Mouse (Mus musculus): ENCODE data around the gene C2cd5. TPM values are rescaled to one million over a fixed set of nuclear protein-coding genes. Genes with fewer than 3 reads are reported as not detected.

Gene C2cd5
- total and polyA plus RNA-seq, 3 experiments = 19.1 to 22.3 (median 19.7) TPM

- TF ChIP-seq USF1 (IDR thresholded peaks at IDR 0.05; ENCODE audit: low read depth, low read length) = no peak
- no peak for TF ChIP-seq JUND (conservative IDR thresholded peaks at IDR 0.05; ENCODE audit: low read depth, low read length)
- no peak for TF ChIP-seq ZC3H11A (IDR thresholded peaks at IDR 0.05; ENCODE audit: low read depth, low read length)
- no peak for TF ChIP-seq ETS1 (conservative IDR thresholded peaks at IDR 0.05; ENCODE audit: low read depth, low read length)
- no peak for TF ChIP-seq BHLHE40 (IDR thresholded peaks at IDR 0.05; ENCODE audit: low read depth, low read length)
- TF ChIP-seq TCF12 (IDR thresholded peaks at IDR 0.05; ENCODE audit: low read depth, low read length) = no peak
- no peak for TF ChIP-seq PAX5 (IDR thresholded peaks at IDR 0.05; ENCODE audit: low read length)
- TF ChIP-seq E2F4 (IDR thresholded peaks at IDR 0.05; ENCODE audit: insufficient replicate concordance, low read depth, low read length) = no peak
- no peak for TF ChIP-seq CHD1 (IDR thresholded peaks at IDR 0.05; ENCODE audit: low read depth, low read length)
- no peak for TF ChIP-seq POLR2A (IDR thresholded peaks at IDR 0.05; ENCODE audit: low read depth, low read length)
- no peak for TF ChIP-seq MEF2A (IDR thresholded peaks at IDR 0.05; ENCODE audit: borderline replicate concordance, low read depth, low read length)
- no peak for TF ChIP-seq CTCF (conservative IDR thresholded peaks at IDR 0.05 in 1 of 2, IDR thresholded peaks at IDR 0.05 in 1 of 2; ENCODE audit: low read depth in 2 of 2, low read length in 2 of 2)
- TF ChIP-seq MAFK (IDR thresholded peaks at IDR 0.05; ENCODE audit: insufficient replicate concordance, low read length) = no peak
- no peak for TF ChIP-seq USF2 (conservative IDR thresholded peaks at IDR 0.05; ENCODE audit: low read depth, low read length)
- TF ChIP-seq POLR2AphosphoS2 (IDR thresholded peaks at IDR 0.05; ENCODE audit: low read depth, low read length) = no peak
- no peaks in the 10 kb centered on the region for H3K27me3 ChIP-seq (replicated peaks)
- no peaks in the 10 kb centered on the region for H3K36me3 ChIP-seq (replicated peaks in 1 of 2; ENCODE audit: control insufficient read depth in 1 of 2, insufficient read depth in 1 of 2, low read length in 1 of 2)
- H3K9ac ChIP-seq (ENCODE audit: insufficient read depth, low read depth) = no peak overlapping the region
- dilution Hi-C loops (cut with MboI; ENCODE audit: extremely low pct_ligation_motif_present, extremely low pct_unique_long_range_greater_than_20kb, low sequenced_read_pairs) (no loop called here), in situ Hi-C loops (cut with MboI; ENCODE audit: low pct_ligation_motif_present, low pct_unique_long_range_greater_than_20kb, low sequenced_read_pairs) (loop anchor here (5.0 kb wide), 1 partner anchor 48 kb away; the partner anchor contains the start of gene Etnk1)
- H3K4me2 ChIP-seq (ENCODE audit: insufficient read depth, low read depth, poor library complexity, severe bottlenecking) = no peak overlapping the region
- H3K9me3 ChIP-seq (replicated peaks; ENCODE audit: low read length) = no peaks in the 10 kb centered on the region
- no peaks in the 10 kb centered on the region for H3K79me2 ChIP-seq (replicated peaks; ENCODE audit: control insufficient read depth, extremely low read depth, insufficient read depth, poor library complexity, severe bottlenecking)
- peaks cover 6 to 9% of the 10 kb centered on the region in 2 experiments for H3K4me1 ChIP-seq (ENCODE audit: control insufficient read depth in 1 of 2, insufficient read depth in 2 of 2)
- no peak for DNase-seq (ENCODE audit: extremely low read depth)
- H3K27ac ChIP-seq (ENCODE audit: insufficient read depth, low read depth) = no peak overlapping the region
- no peak overlapping the region for H3K4me3 ChIP-seq (replicated peaks in 1 of 3; ENCODE audit: low read depth in 2 of 3, low read length in 2 of 3, poor library complexity in 1 of 3)
Observed at GRCm38 (mm10) chr6:143119325-143119724, 19.4 kb upstream of the C2cd5 start.

- Histone ChIP-seq H3K9me3 (replicated peaks; ENCODE audit: low read length) (no peaks in the 10 kb centered on the region), H3K36me3 (replicated peaks in 1 of 2; ENCODE audit: control insufficient read depth in 1 of 2, insufficient read depth in 1 of 2, low read length in 1 of 2) (no peaks in the 10 kb centered on the region), H3K27me3 (replicated peaks) (no peaks in the 10 kb centered on the region), H3K9ac (ENCODE audit: insufficient read depth, low read depth) (no peak overlapping the region), H3K79me2 (replicated peaks; ENCODE audit: control insufficient read depth, extremely low read depth, insufficient read depth, poor library complexity, severe bottlenecking) (no peaks in the 10 kb centered on the region), H3K4me3 (replicated peaks in 1 of 3; ENCODE audit: low read depth in 2 of 3, low read length in 2 of 3, poor library complexity in 1 of 3) (no peak overlapping the region), H3K4me2 (ENCODE audit: insufficient read depth, low read depth, poor library complexity, severe bottlenecking) (no peak overlapping the region), H3K27ac (ENCODE audit: insufficient read depth, low read depth) (no peak overlapping the region), H3K4me1 (ENCODE audit: control insufficient read depth in 1 of 2, insufficient read depth in 2 of 2) (peaks cover 6 to 9% of the 10 kb centered on the region in 2 experiments)
- DNase-seq (ENCODE audit: extremely low read depth) = no peak
- TF ChIP-seq MAFK (IDR thresholded peaks at IDR 0.05; ENCODE audit: insufficient replicate concordance, low read length) = no peak
- TF ChIP-seq CHD1 (IDR thresholded peaks at IDR 0.05; ENCODE audit: low read depth, low read length) = no peak
- TF ChIP-seq KAT2A (IDR thresholded peaks at IDR 0.05; ENCODE audit: insufficient replicate concordance, low read length) = no peak
- TF ChIP-seq MAX (IDR thresholded peaks at IDR 0.05; ENCODE audit: low read length) = no peak
- no peak for TF ChIP-seq POLR2AphosphoS2 (IDR thresholded peaks at IDR 0.05; ENCODE audit: low read depth, low read length)
- TF ChIP-seq GABPA (IDR thresholded peaks at IDR 0.05; ENCODE audit: insufficient replicate concordance, low read depth, low read length) = no peak
- TF ChIP-seq MYC (IDR thresholded peaks at IDR 0.05; ENCODE audit: low read depth, low read length) = no peak
- no peak for TF ChIP-seq PAX5 (IDR thresholded peaks at IDR 0.05; ENCODE audit: low read length)
- no peak for TF ChIP-seq E2F4 (IDR thresholded peaks at IDR 0.05; ENCODE audit: insufficient replicate concordance, low read depth, low read length)
- TF ChIP-seq TCF12 (IDR thresholded peaks at IDR 0.05; ENCODE audit: low read depth, low read length) = no peak
- no peak for TF ChIP-seq CHD2 (IDR thresholded peaks at IDR 0.05; ENCODE audit: low read length)
- no peak for TF ChIP-seq JUND (conservative IDR thresholded peaks at IDR 0.05; ENCODE audit: low read depth, low read length)
- no peak for TF ChIP-seq CTCF (conservative IDR thresholded peaks at IDR 0.05 in 1 of 2, IDR thresholded peaks at IDR 0.05 in 1 of 2; ENCODE audit: low read depth in 2 of 2, low read length in 2 of 2)
- TF ChIP-seq UBTF (IDR thresholded peaks at IDR 0.05; ENCODE audit: low read depth, low read length) = no peak
- in situ Hi-C loops (cut with MboI; ENCODE audit: low pct_ligation_motif_present, low pct_unique_long_range_greater_than_20kb, low sequenced_read_pairs) = loop anchor here (5.0 kb wide), 1 partner anchor 51 kb away; the partner anchor contains the start of gene Etnk1
- dilution Hi-C loops (cut with MboI; ENCODE audit: extremely low pct_ligation_motif_present, extremely low pct_unique_long_range_greater_than_20kb, low sequenced_read_pairs) = no loop called here
Observed at GRCm38 (mm10) chr6:143116779-143117178, 16.8 kb upstream of the C2cd5 start.

Measured in CH12.LX (cell line).